Mouse (Mus musculus) intestine, embryonic 16.5 days (tissue): ENCODE data around the gene Dnah6. TPM values are rescaled to one million over a fixed set of nuclear protein-coding genes. Genes with fewer than 3 reads are reported as not detected.
A peak's percentile ranks its signal among the peaks of the same experiment; 100 is the strongest.

Experiments used
- ATAC-seq: fragments of 200-750 bp; cut with Nextera tagmentation; 2 replicates; pipeline ENCODE4 v1.8.0; 2017; ENCODE audit warnings: moderate TSS enrichment, moderate library complexity
- H3K27ac ChIP-seq: fragments of 300-500 bp; sonication (generic); 2 replicates; pipeline ENCODE4 v1.5.1; 2014; ENCODE audit warnings: mild to moderate bottlenecking, low read length
- H3K27me3 ChIP-seq: fragments of 300-500 bp; sonication (generic); replicated peaks from 2 replicates; pipeline ENCODE4 v1.6.1; 2014; ENCODE audit warnings: low read length, control low read depth, mixed read lengths; ENCODE audit not compliant: control insufficient read depth, insufficient read depth
- H3K36me3 ChIP-seq: fragments of 300-500 bp; sonication (generic); 2 replicates; pipeline ENCODE4 v1.6.1; 2014; ENCODE audit warnings: low read length, control low read depth; ENCODE audit not compliant: control insufficient read depth, insufficient read depth
- H3K4me1 ChIP-seq: fragments of 300-500 bp; sonication (generic); 2 replicates; pipeline ENCODE4 v1.6.1; 2014; ENCODE audit warnings: low read length, control low read depth, mixed read lengths; ENCODE audit not compliant: control insufficient read depth, insufficient read depth
- H3K4me2 ChIP-seq: fragments of 300-500 bp; sonication (generic); 2 replicates; pipeline ENCODE4 v1.6.1; 2014; ENCODE audit warnings: low read depth, low read length, control low read depth
- H3K4me3 ChIP-seq: fragments of 300-500 bp; sonication (generic); 2 replicates; pipeline ENCODE4 v1.5.1; 2014; ENCODE audit warnings: mild to moderate bottlenecking, low read length
- H3K9ac ChIP-seq: fragments of 300-500 bp; sonication (generic); 2 replicates; pipeline ENCODE4 v1.6.1; 2014; ENCODE audit warnings: low read depth, low read length
- H3K9me3 ChIP-seq: fragments of 300-500 bp; sonication (generic); 2 replicates; pipeline ENCODE4 v1.6.1; 2016; ENCODE audit warnings: low read length, control low read depth; ENCODE audit not compliant: control insufficient read depth
- WGBS: fragments of 180-500 bp; shearing (Covaris S2); extraction: QIAGEN DNeasy Blood & Tissue Kit; methylation state at CpG from one replicate; pipeline ENCODE4 v1.1.7; 2014; 5-methylcytosine and 5-hydroxymethylcytosine counted together
- polyA plus RNA-seq: library from polyadenylated mRNA; unstranded; fragments of >200 nt; fragmentation: Nextera tagmentation; extraction: Ambion mirVana; gene quantifications from 2 replicates; pipeline ENCODE4 v1.2.1, GENCODE M21; 2015

Dnah6 gene
- polyA plus RNA-seq, 1 experiment from 2014 or later: 0.04 TPM

- peak overlapping the region; percentile 57 for H3K27ac ChIP-seq
- peaks cover 10% of the 10 kb centered on the region; the same call in 1 of the 2 replicates for H3K4me1 ChIP-seq
- 66% methylated on average over 6 of the region's 6 CpGs for WGBS
- no peak for ATAC-seq
- no peak overlapping the region for H3K9ac ChIP-seq
- no peaks in the 10 kb centered on the region for H3K9me3 ChIP-seq
- no peaks in the 10 kb centered on the region for H3K36me3 ChIP-seq
- H3K27me3 ChIP-seq: no peaks in the 10 kb centered on the region
- no peak overlapping the region for H3K4me2 ChIP-seq
- H3K4me3 ChIP-seq: no peak overlapping the region
These were observed 239.6 kb downstream of the Dnah6 start for GRCm38 (mm10) chr6:72981851-72982250.

GRCm38 (mm10) chr6:72981124-72981651 lies 240.3 kb downstream of the Dnah6 start:
- H3K9ac ChIP-seq: no peak overlapping the region
- no peak overlapping the region for H3K4me3 ChIP-seq
- no peaks in the 10 kb centered on the region for H3K36me3 ChIP-seq
- 30% methylated on average over 9 of the region's 9 CpGs for WGBS
- peaks cover 10% of the 10 kb centered on the region; the same call in 1 of the 2 replicates for H3K4me1 ChIP-seq
- H3K27me3 ChIP-seq: no peaks in the 10 kb centered on the region
- ATAC-seq: peak; percentile 82
- no peaks in the 10 kb centered on the region for H3K9me3 ChIP-seq
- H3K4me2 ChIP-seq: no peak overlapping the region
- H3K27ac ChIP-seq: peak overlapping the region; percentile 78

- H3K4me2 ChIP-seq: no peak overlapping the region
- H3K36me3 ChIP-seq: no peaks in the 10 kb centered on the region
- H3K27ac ChIP-seq: no peak overlapping the region
- 82% methylated on average over 2 of the region's 2 CpGs for WGBS
- no peaks in the 10 kb centered on the region for H3K9me3 ChIP-seq
- no peak overlapping the region for H3K4me3 ChIP-seq
- no peaks in the 10 kb centered on the region for H3K27me3 ChIP-seq
- H3K4me1 ChIP-seq: peaks cover 9% of the 10 kb centered on the region; the same call in 1 of the 2 replicates
- no peak for ATAC-seq
- no peak overlapping the region for H3K9ac ChIP-seq
These were observed 244.6 kb downstream of the Dnah6 start for GRCm38 (mm10) chr6:72976866-72977265.

GRCm38 (mm10) chr6:72971074-72971473 lies 250.4 kb downstream of the Dnah6 start:
- Histone ChIP-seq H3K4me2 (no peak overlapping the region), H3K27ac (no peak overlapping the region), H3K27me3 (no peaks in the 10 kb centered on the region), H3K4me1 (no peaks in the 10 kb centered on the region), H3K4me3 (no peak overlapping the region), H3K9ac (no peak overlapping the region), H3K36me3 (no peaks in the 10 kb centered on the region), H3K9me3 (no peaks in the 10 kb centered on the region)
- 72% methylated on average over 3 of the region's 3 CpGs for WGBS
- ATAC-seq: no peak

GRCm38 (mm10) chr6:72969787-72970186 lies 251.7 kb downstream of the Dnah6 start:
- WGBS: 69% methylated on average over 3 of the region's 3 CpGs
- no peak overlapping the region for H3K4me2 ChIP-seq
- H3K36me3 ChIP-seq: no peaks in the 10 kb centered on the region
- H3K9me3 ChIP-seq: no peaks in the 10 kb centered on the region
- no peak overlapping the region for H3K9ac ChIP-seq
- no peak overlapping the region for H3K27ac ChIP-seq
- no peaks in the 10 kb centered on the region for H3K27me3 ChIP-seq
- H3K4me3 ChIP-seq: no peak overlapping the region
- ATAC-seq: 0 out of 2 replicates have a peak, but pooled peaks have one; percentile 52
- H3K4me1 ChIP-seq: no peaks in the 10 kb centered on the region

Other genes with a start within 250 kb of the Dnah6 start
- gene Suclg1, start 26.7 kb upstream of the Dnah6 start, polyA plus RNA-seq: 371 and 392 TPM in 2 replicates
- gene 4931417E11Rik, start 248.0 kb upstream of the Dnah6 start, polyA plus RNA-seq: not detected in 2 replicates